Mouse (Mus musculus): ENCODE data around the gene Rab11fip3. TPM values are rescaled to one million over a fixed set of nuclear protein-coding genes. Genes with fewer than 3 reads are reported as not detected.

Rab11fip3 gene
- total RNA-seq, 1 experiment, result 9.4 TPM

GRCm38 (mm10) chr17:25959630-25960467, 109.5 kb downstream of the Rab11fip3 start:
- in situ Hi-C loops (cut with MboI; ENCODE audit: low sequenced_read_pairs in 2 of 2, unreplicated experiment in 2 of 2), result no loop called here
- Histone ChIP-seq H3K4me3 (ENCODE audit: insufficient read depth in 1 of 2, low read depth in 1 of 2, low read length in 2 of 2, poor library complexity in 1 of 2, severe bottlenecking in 1 of 2) (no peak overlapping the region), H3K36me3 (ENCODE audit: control insufficient read depth, insufficient read depth, low read length, poor library complexity, severe bottlenecking) (peaks cover 5% of the 10 kb centered on the region; the same call in 1 of the 2 replicates), H3K9ac (ENCODE audit: insufficient read depth, low read depth, low read length, poor library complexity, severe bottlenecking) (no peak overlapping the region), H3K9me3 (ENCODE audit: control insufficient read depth, insufficient read depth, low read depth, low read length) (no peaks in the 10 kb centered on the region), H3K27ac (ENCODE audit: insufficient read depth, low read depth, low read length, poor library complexity, severe bottlenecking) (no peak overlapping the region), H3K4me1 (ENCODE audit: control insufficient read depth in 2 of 2, insufficient read depth in 2 of 2, low read length in 2 of 2, poor library complexity in 1 of 2) (0 out of 4 replicates have a peak, but pooled peaks cover 0 to 2% of the 10 kb centered on the region in 2 experiments)
- no peak for DNase-seq (ENCODE audit: low read depth, low spot score)
- TF ChIP-seq CHD2 (IDR thresholded peaks at IDR 0.05; ENCODE audit: low read depth, low read length), result no peak
- no peak for TF ChIP-seq ZNF384 (IDR thresholded peaks at IDR 0.05; ENCODE audit: low read depth, low read length)
- TF ChIP-seq MAFK (IDR thresholded peaks at IDR 0.05; ENCODE audit: insufficient read depth, low read depth, low read length), result no peak
- TF ChIP-seq HCFC1 (IDR thresholded peaks at IDR 0.05; ENCODE audit: borderline replicate concordance, insufficient read depth, low read length), result no peak
- no peak for TF ChIP-seq ZC3H11A (IDR thresholded peaks at IDR 0.05; ENCODE audit: borderline replicate concordance, low read depth, low read length)

- in situ Hi-C loops (cut with MboI; ENCODE audit: low sequenced_read_pairs in 2 of 2, unreplicated experiment in 2 of 2), result no loop called here
- H3K9me3 ChIP-seq (ENCODE audit: control insufficient read depth, insufficient read depth, low read depth, low read length), result no peaks in the 10 kb centered on the region
- H3K27ac ChIP-seq (ENCODE audit: insufficient read depth, low read depth, low read length, poor library complexity, severe bottlenecking), result no peak overlapping the region
- peaks cover 5% of the 10 kb centered on the region; the same call in 1 of the 2 replicates for H3K36me3 ChIP-seq (ENCODE audit: control insufficient read depth, insufficient read depth, low read length, poor library complexity, severe bottlenecking)
- no peak overlapping the region for H3K9ac ChIP-seq (ENCODE audit: insufficient read depth, low read depth, low read length, poor library complexity, severe bottlenecking)
- H3K4me1 ChIP-seq (ENCODE audit: control insufficient read depth in 2 of 2, insufficient read depth in 2 of 2, low read length in 2 of 2, poor library complexity in 1 of 2), result 0 out of 4 replicates have a peak, but pooled peaks cover 0 to 2% of the 10 kb centered on the region in 2 experiments
- DNase-seq (ENCODE audit: low read depth, low spot score), result no peak
- TF ChIP-seq MAFK (IDR thresholded peaks at IDR 0.05; ENCODE audit: insufficient read depth, low read depth, low read length), result no peak
- TF ChIP-seq HCFC1 (IDR thresholded peaks at IDR 0.05; ENCODE audit: borderline replicate concordance, insufficient read depth, low read length), result no peak
- TF ChIP-seq CHD2 (IDR thresholded peaks at IDR 0.05; ENCODE audit: low read depth, low read length), result no peak
- no peak for TF ChIP-seq ZNF384 (IDR thresholded peaks at IDR 0.05; ENCODE audit: low read depth, low read length)
- TF ChIP-seq ZC3H11A (IDR thresholded peaks at IDR 0.05; ENCODE audit: borderline replicate concordance, low read depth, low read length), result no peak
- H3K4me3 ChIP-seq (ENCODE audit: insufficient read depth in 1 of 2, low read depth in 1 of 2, low read length in 2 of 2, poor library complexity in 1 of 2, severe bottlenecking in 1 of 2), result no peak overlapping the region
These were observed 110.4 kb downstream of the Rab11fip3 start for GRCm38 (mm10) chr17:25958771-25959494.

- DNase-seq (ENCODE audit: low read depth, low spot score), result no peak
- Histone ChIP-seq H3K9me3 (ENCODE audit: control insufficient read depth, insufficient read depth, low read depth, low read length) (no peaks in the 10 kb centered on the region), H3K9ac (ENCODE audit: insufficient read depth, low read depth, low read length, poor library complexity, severe bottlenecking) (no peak overlapping the region), H3K36me3 (ENCODE audit: control insufficient read depth, insufficient read depth, low read length, poor library complexity, severe bottlenecking) (peaks cover 3% of the 10 kb centered on the region; the same call in 1 of the 2 replicates), H3K27ac (ENCODE audit: insufficient read depth, low read depth, low read length, poor library complexity, severe bottlenecking) (no peak overlapping the region), H3K4me1 (ENCODE audit: control insufficient read depth in 2 of 2, insufficient read depth in 2 of 2, low read length in 2 of 2, poor library complexity in 1 of 2) (0 out of 4 replicates have a peak, but pooled peaks cover 0 to 2% of the 10 kb centered on the region in 2 experiments), H3K4me3 (ENCODE audit: insufficient read depth in 1 of 2, low read depth in 1 of 2, low read length in 2 of 2, poor library complexity in 1 of 2, severe bottlenecking in 1 of 2) (no peak overlapping the region)
- in situ Hi-C loops (cut with MboI; ENCODE audit: low sequenced_read_pairs in 2 of 2, unreplicated experiment in 2 of 2), result no loop called here
- no peak for TF ChIP-seq MAFK (IDR thresholded peaks at IDR 0.05; ENCODE audit: insufficient read depth, low read depth, low read length)
- no peak for TF ChIP-seq ZC3H11A (IDR thresholded peaks at IDR 0.05; ENCODE audit: borderline replicate concordance, low read depth, low read length)
- TF ChIP-seq ZNF384 (IDR thresholded peaks at IDR 0.05; ENCODE audit: low read depth, low read length), result no peak
- no peak for TF ChIP-seq HCFC1 (IDR thresholded peaks at IDR 0.05; ENCODE audit: borderline replicate concordance, insufficient read depth, low read length)
- TF ChIP-seq CHD2 (IDR thresholded peaks at IDR 0.05; ENCODE audit: low read depth, low read length), result no peak
These were observed 111.7 kb downstream of the Rab11fip3 start for GRCm38 (mm10) chr17:25957586-25958051.

- H3K9me3 ChIP-seq (ENCODE audit: control insufficient read depth, insufficient read depth, low read depth, low read length), result no peaks in the 10 kb centered on the region
- 0 out of 4 replicates have a peak, but pooled peaks cover 0 to 2% of the 10 kb centered on the region in 2 experiments for H3K4me1 ChIP-seq (ENCODE audit: control insufficient read depth in 2 of 2, insufficient read depth in 2 of 2, low read length in 2 of 2, poor library complexity in 1 of 2)
- TF ChIP-seq ZNF384 (IDR thresholded peaks at IDR 0.05; ENCODE audit: low read depth, low read length) (no peak), HCFC1 (IDR thresholded peaks at IDR 0.05; ENCODE audit: borderline replicate concordance, insufficient read depth, low read length) (no peak), ZC3H11A (IDR thresholded peaks at IDR 0.05; ENCODE audit: borderline replicate concordance, low read depth, low read length) (no peak), CHD2 (IDR thresholded peaks at IDR 0.05; ENCODE audit: low read depth, low read length) (no peak), MAFK (IDR thresholded peaks at IDR 0.05; ENCODE audit: insufficient read depth, low read depth, low read length) (no peak)
- no peak overlapping the region for H3K27ac ChIP-seq (ENCODE audit: insufficient read depth, low read depth, low read length, poor library complexity, severe bottlenecking)
- peaks cover 3% of the 10 kb centered on the region; the same call in 1 of the 2 replicates for H3K36me3 ChIP-seq (ENCODE audit: control insufficient read depth, insufficient read depth, low read length, poor library complexity, severe bottlenecking)
- no peak overlapping the region for H3K9ac ChIP-seq (ENCODE audit: insufficient read depth, low read depth, low read length, poor library complexity, severe bottlenecking)
- no peak overlapping the region for H3K4me3 ChIP-seq (ENCODE audit: insufficient read depth in 1 of 2, low read depth in 1 of 2, low read length in 2 of 2, poor library complexity in 1 of 2, severe bottlenecking in 1 of 2)
- no peak for DNase-seq (ENCODE audit: low read depth, low spot score)
- in situ Hi-C loops (cut with MboI; ENCODE audit: low sequenced_read_pairs in 2 of 2, unreplicated experiment in 2 of 2), result no loop called here
These were observed 112.7 kb downstream of the Rab11fip3 start for GRCm38 (mm10) chr17:25956631-25957030.
